Mouse (Mus musculus): Measurements from ENCODE around the gene Prdx5. TPM values are rescaled to one million over a fixed set of nuclear protein-coding genes. Genes with fewer than 3 reads are reported as not detected.

Prdx5 gene
- total RNA-seq (2017), result 520 to 936 TPM (median 803 TPM) in 3 replicates

- peak; percentile 67 for ATAC-seq (replicated peaks; ENCODE audit: insufficient number of reproducible peaks, low FRiP score, low TSS enrichment, poor library complexity, severe bottlenecking)
These were observed at the start of gene Prdx5, which contains the start of gene Trmt112 for GRCm38 (mm10) chr19:6909507-6910289. TSS of gene Prdx5 (minus strand) at chr19:6910106. TSS of gene Trmt112 (plus strand) at chr19:6909698.

GRCm38 (mm10) chr19:6956461-6956860 lies 46.6 kb upstream of the Prdx5 start:
- no peak for ATAC-seq (replicated peaks; ENCODE audit: insufficient number of reproducible peaks, low FRiP score, low TSS enrichment, poor library complexity, severe bottlenecking)

- no peak for ATAC-seq (replicated peaks; ENCODE audit: insufficient number of reproducible peaks, low FRiP score, low TSS enrichment, poor library complexity, severe bottlenecking)
These were observed 45.5 kb upstream of the Prdx5 start for GRCm38 (mm10) chr19:6955424-6955823.

GRCm38 (mm10) chr19:6954046-6954445 lies 44.1 kb upstream of the Prdx5 start:
- no peak for ATAC-seq (replicated peaks; ENCODE audit: insufficient number of reproducible peaks, low FRiP score, low TSS enrichment, poor library complexity, severe bottlenecking)

GRCm38 (mm10) chr19:6952712-6953037 lies 42.8 kb upstream of the Prdx5 start:
- ATAC-seq (replicated peaks; ENCODE audit: insufficient number of reproducible peaks, low FRiP score, low TSS enrichment, poor library complexity, severe bottlenecking), result no peak

GRCm38 (mm10) chr19:6951994-6952711 lies 42.2 kb upstream of the Prdx5 start:
- ATAC-seq (replicated peaks; ENCODE audit: insufficient number of reproducible peaks, low FRiP score, low TSS enrichment, poor library complexity, severe bottlenecking), result 0 out of 2 replicates have a peak, but pooled peaks have one; percentile 7

- peak; percentile 77 for ATAC-seq (replicated peaks; ENCODE audit: insufficient number of reproducible peaks, low FRiP score, low TSS enrichment, poor library complexity, severe bottlenecking)
These were observed 41.6 kb upstream of the Prdx5 start for GRCm38 (mm10) chr19:6951381-6951968.

GRCm38 (mm10) chr19:6950613-6951153 lies 40.8 kb upstream of the Prdx5 start:
- ATAC-seq (replicated peaks; ENCODE audit: insufficient number of reproducible peaks, low FRiP score, low TSS enrichment, poor library complexity, severe bottlenecking), result 0 out of 2 replicates have a peak, but pooled peaks have one; percentile 1

- ATAC-seq (replicated peaks; ENCODE audit: insufficient number of reproducible peaks, low FRiP score, low TSS enrichment, poor library complexity, severe bottlenecking), result no peak
These were observed 40.0 kb upstream of the Prdx5 start for GRCm38 (mm10) chr19:6949951-6950350.

GRCm38 (mm10) chr19:6949532-6949931 lies 39.6 kb upstream of the Prdx5 start:
- ATAC-seq (replicated peaks; ENCODE audit: insufficient number of reproducible peaks, low FRiP score, low TSS enrichment, poor library complexity, severe bottlenecking), result no peak

GRCm38 (mm10) chr19:6948186-6948585 lies 38.3 kb upstream of the Prdx5 start:
- ATAC-seq (replicated peaks; ENCODE audit: insufficient number of reproducible peaks, low FRiP score, low TSS enrichment, poor library complexity, severe bottlenecking), result no peak

GRCm38 (mm10) chr19:6947742-6948141 lies 37.8 kb upstream of the Prdx5 start:
- ATAC-seq (replicated peaks; ENCODE audit: insufficient number of reproducible peaks, low FRiP score, low TSS enrichment, poor library complexity, severe bottlenecking), result no peak

GRCm38 (mm10) chr19:6943709-6944108 lies 33.8 kb upstream of the Prdx5 start:
- ATAC-seq (replicated peaks; ENCODE audit: insufficient number of reproducible peaks, low FRiP score, low TSS enrichment, poor library complexity, severe bottlenecking), result no peak

GRCm38 (mm10) chr19:6942764-6943163 lies 32.9 kb upstream of the Prdx5 start:
- ATAC-seq (replicated peaks; ENCODE audit: insufficient number of reproducible peaks, low FRiP score, low TSS enrichment, poor library complexity, severe bottlenecking), result no peak

GRCm38 (mm10) chr19:6942249-6942691 lies 32.4 kb upstream of the Prdx5 start, which contains the start of gene Gpr137:
TSS of gene Gpr137 (minus strand) at chr19:6942480.
- peak; percentile 75 for ATAC-seq (replicated peaks; ENCODE audit: insufficient number of reproducible peaks, low FRiP score, low TSS enrichment, poor library complexity, severe bottlenecking)

GRCm38 (mm10) chr19:6941372-6942248 lies 31.7 kb upstream of the Prdx5 start, which contains the start of gene Bad:
TSS of gene Bad (plus strand) at chr19:6941861.
- peak; percentile 53 for ATAC-seq (replicated peaks; ENCODE audit: insufficient number of reproducible peaks, low FRiP score, low TSS enrichment, poor library complexity, severe bottlenecking)

- ATAC-seq (replicated peaks; ENCODE audit: insufficient number of reproducible peaks, low FRiP score, low TSS enrichment, poor library complexity, severe bottlenecking), result no peak
These were observed 30.8 kb upstream of the Prdx5 start for GRCm38 (mm10) chr19:6940396-6941351.

All from monocyte, adult 5-6 weeks (primary cell).